Mouse (Mus musculus): ENCODE results near the gene Rhou. TPM values are rescaled to one million over a fixed set of nuclear protein-coding genes. Genes with fewer than 3 reads are reported as not detected.
"Not testable (repeated sequence)": the region's sequence is repeated elsewhere in the genome, so short reads cannot be mapped to it uniquely, and the experiment has no call there.

Gene Rhou
- polyA plus RNA-seq (2011; ENCODE audit: insufficient read length, low read depth, missing spikeins), result 19.5 and 20.0 TPM in 2 replicates

- H3K4me3 ChIP-seq (ENCODE audit: insufficient read depth, low read length), result peak within 1 kb of the TSS; percentile 73
- peak within 1 kb of the TSS; percentile 41; the same call in 1 of the 2 replicates for H3K27ac ChIP-seq (ENCODE audit: insufficient read depth, low read length)
- TF ChIP-seq POLR2A (IDR thresholded peaks at IDR 0.05; ENCODE audit: low read depth, low read length) (peak; percentile 93), CTCF (IDR thresholded peaks at IDR 0.05; ENCODE audit: borderline replicate concordance, insufficient read depth, low read length) (peak; percentile 48; the same call in 1 of the 2 replicates)
- no peaks in the 10 kb centered on the region; the same call in 1 of the 2 replicates for H3K4me1 ChIP-seq (ENCODE audit: control insufficient read depth, insufficient read depth, low read length)
Observed at GRCm38 (mm10) chr8:123653308-123653993, at the start of gene Rhou. TSS of gene Rhou (plus strand) at chr8:123653929.

GRCm38 (mm10) chr8:123612652-123613051, 41.1 kb upstream of the Rhou start:
- not testable (repeated sequence) for H3K4me3 ChIP-seq (ENCODE audit: insufficient read depth, low read length); H3K27ac ChIP-seq (ENCODE audit: insufficient read depth, low read length); H3K4me1 ChIP-seq (ENCODE audit: control insufficient read depth, insufficient read depth, low read length)

- not testable (repeated sequence) for H3K27ac ChIP-seq (ENCODE audit: insufficient read depth, low read length); H3K4me1 ChIP-seq (ENCODE audit: control insufficient read depth, insufficient read depth, low read length); H3K4me3 ChIP-seq (ENCODE audit: insufficient read depth, low read length)
Observed at GRCm38 (mm10) chr8:123623523-123623922, 30.2 kb upstream of the Rhou start.

GRCm38 (mm10) chr8:123624274-123624673, 29.5 kb upstream of the Rhou start:
- Histone ChIP-seq H3K27ac (ENCODE audit: insufficient read depth, low read length) (no peak overlapping the region), H3K4me1 (ENCODE audit: control insufficient read depth, insufficient read depth, low read length) (no peaks in the 10 kb centered on the region), H3K4me3 (ENCODE audit: insufficient read depth, low read length) (no peak overlapping the region)
- no peak for TF ChIP-seq CTCF (IDR thresholded peaks at IDR 0.05; ENCODE audit: borderline replicate concordance, insufficient read depth, low read length)
- TF ChIP-seq POLR2A (IDR thresholded peaks at IDR 0.05; ENCODE audit: low read depth, low read length), result no peak

- no peak overlapping the region for H3K27ac ChIP-seq (ENCODE audit: insufficient read depth, low read length)
- peaks cover 2% of the 10 kb centered on the region; the same call in 1 of the 2 replicates for H3K4me1 ChIP-seq (ENCODE audit: control insufficient read depth, insufficient read depth, low read length)
- no peak overlapping the region for H3K4me3 ChIP-seq (ENCODE audit: insufficient read depth, low read length)
- TF ChIP-seq CTCF (IDR thresholded peaks at IDR 0.05; ENCODE audit: borderline replicate concordance, insufficient read depth, low read length), result no peak
- no peak for TF ChIP-seq POLR2A (IDR thresholded peaks at IDR 0.05; ENCODE audit: low read depth, low read length)
Observed at GRCm38 (mm10) chr8:123624702-123625101, 29.0 kb upstream of the Rhou start.

GRCm38 (mm10) chr8:123625717-123626116, 28.0 kb upstream of the Rhou start:
- peaks cover 2% of the 10 kb centered on the region; the same call in 1 of the 2 replicates for H3K4me1 ChIP-seq (ENCODE audit: control insufficient read depth, insufficient read depth, low read length)
- TF ChIP-seq POLR2A (IDR thresholded peaks at IDR 0.05; ENCODE audit: low read depth, low read length), result no peak
- TF ChIP-seq CTCF (IDR thresholded peaks at IDR 0.05; ENCODE audit: borderline replicate concordance, insufficient read depth, low read length), result no peak
- no peak overlapping the region for H3K27ac ChIP-seq (ENCODE audit: insufficient read depth, low read length)
- H3K4me3 ChIP-seq (ENCODE audit: insufficient read depth, low read length), result no peak overlapping the region

- Histone ChIP-seq H3K4me1 (ENCODE audit: control insufficient read depth, insufficient read depth, low read length) (peaks cover 2% of the 10 kb centered on the region; the same call in 1 of the 2 replicates), H3K4me3 (ENCODE audit: insufficient read depth, low read length) (no peak overlapping the region), H3K27ac (ENCODE audit: insufficient read depth, low read length) (no peak overlapping the region)
- TF ChIP-seq POLR2A (IDR thresholded peaks at IDR 0.05; ENCODE audit: low read depth, low read length) (no peak), CTCF (IDR thresholded peaks at IDR 0.05; ENCODE audit: borderline replicate concordance, insufficient read depth, low read length) (no peak)
Observed at GRCm38 (mm10) chr8:123627410-123628147, 26.1 kb upstream of the Rhou start.

GRCm38 (mm10) chr8:123628253-123628967, 25.3 kb upstream of the Rhou start:
- H3K27ac ChIP-seq (ENCODE audit: insufficient read depth, low read length), result no peak overlapping the region
- H3K4me3 ChIP-seq (ENCODE audit: insufficient read depth, low read length), result peak overlapping the region; percentile 16
- H3K4me1 ChIP-seq (ENCODE audit: control insufficient read depth, insufficient read depth, low read length), result peaks cover 6% of the 10 kb centered on the region
- TF ChIP-seq POLR2A (IDR thresholded peaks at IDR 0.05; ENCODE audit: low read depth, low read length) (no peak), CTCF (IDR thresholded peaks at IDR 0.05; ENCODE audit: borderline replicate concordance, insufficient read depth, low read length) (peak; percentile 83)

GRCm38 (mm10) chr8:123628968-123629755, 24.6 kb upstream of the Rhou start:
- Histone ChIP-seq H3K4me1 (ENCODE audit: control insufficient read depth, insufficient read depth, low read length) (peaks cover 12% of the 10 kb centered on the region), H3K27ac (ENCODE audit: insufficient read depth, low read length) (no peak overlapping the region), H3K4me3 (ENCODE audit: insufficient read depth, low read length) (peak overlapping the region; percentile 16)
- peak; percentile 84 for TF ChIP-seq CTCF (IDR thresholded peaks at IDR 0.05; ENCODE audit: borderline replicate concordance, insufficient read depth, low read length)
- TF ChIP-seq POLR2A (IDR thresholded peaks at IDR 0.05; ENCODE audit: low read depth, low read length), result no peak

All from embryonic fibroblast, embryonic 13.5 days (primary cell).